Mouse (Mus musculus) T-helper 2 cell (primary cell): ENCODE results near the gene Pafah1b3.

Experiments
- in situ Hi-C: fragments of 300-600 bp; cut with MboI, MseI; formaldehyde crosslinking; loops from one replicate; pipeline ENCODE4 v1.15.1; 2025; ENCODE audit warnings: high pct_unique_total_duplicates

Gene Pafah1b3

DNA sequence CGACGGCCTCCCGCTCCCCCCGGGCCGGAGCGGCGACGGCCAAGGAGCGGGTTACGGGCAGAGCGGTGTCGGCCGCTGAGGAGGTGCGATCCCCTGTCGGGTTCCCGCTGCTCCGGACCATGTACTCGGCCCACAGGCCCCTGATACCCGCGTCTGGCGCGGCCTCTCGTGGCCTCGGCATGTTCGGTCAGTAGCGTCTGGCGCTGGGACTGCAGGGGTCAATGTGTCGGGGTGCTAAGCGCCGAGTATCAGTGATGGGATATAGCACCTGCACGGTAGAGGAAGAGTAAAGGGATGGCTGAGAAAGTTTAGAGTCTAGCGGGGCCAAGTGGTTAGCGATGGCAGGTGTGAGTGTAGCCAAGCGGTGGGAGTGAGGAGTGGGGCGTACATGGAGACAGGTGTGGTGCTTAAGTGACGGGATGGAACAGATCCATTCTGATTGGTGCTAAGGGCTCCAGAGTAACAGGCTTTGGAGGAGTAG lies 15.0 kb downstream of the Pafah1b3 start:
- in situ Hi-C loops: loop anchor here (25.0 kb wide), 1 partner anchor 1530 kb away; the partner anchor contains the start of gene Cyp2g1

DNA sequence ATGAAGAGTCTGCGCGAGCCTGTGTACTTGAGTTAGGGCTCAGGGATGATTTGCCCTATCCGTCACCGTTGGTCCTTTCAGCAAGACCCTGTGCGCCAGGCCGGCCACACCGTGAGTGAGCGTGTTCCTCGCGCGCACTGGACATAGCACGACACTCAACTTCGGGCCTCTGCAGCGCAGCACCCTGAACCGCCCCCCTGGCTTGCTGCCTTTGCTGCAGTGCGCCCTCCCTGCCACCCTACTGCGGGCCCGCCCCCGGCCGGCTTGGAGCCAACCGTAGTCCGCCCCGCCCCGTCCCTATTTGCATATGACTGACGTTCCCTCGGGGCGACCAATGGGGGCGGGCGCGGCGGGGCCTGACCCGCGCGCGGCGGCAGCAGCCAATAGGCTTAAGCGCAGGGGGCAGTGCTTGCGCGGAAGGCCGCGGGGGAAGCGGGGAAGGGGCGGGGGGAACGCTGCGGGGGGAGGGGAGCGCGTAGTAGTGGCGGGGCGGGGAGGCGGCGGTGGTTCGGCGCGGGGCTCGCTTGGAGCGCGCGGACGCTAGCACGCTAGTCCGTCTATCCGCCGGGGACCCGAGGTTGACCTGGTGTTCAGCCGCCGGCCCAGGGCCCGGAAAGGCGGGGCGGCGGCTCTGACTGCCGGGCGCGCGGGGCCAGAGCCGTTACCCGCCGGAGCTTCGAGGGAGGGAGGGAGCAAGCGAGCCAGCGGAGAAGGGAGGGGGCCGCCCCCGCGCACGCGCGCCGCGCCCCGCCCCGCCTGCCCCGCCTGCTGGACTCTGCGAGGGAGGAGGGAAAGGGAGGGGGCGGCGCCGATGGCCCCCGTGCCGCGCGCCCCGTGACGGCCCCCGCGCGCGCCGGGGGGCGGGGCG lies 15.8 kb downstream of the Pafah1b3 start:
- in situ Hi-C loops: loop anchor here (25.0 kb wide), 1 partner anchor 1530 kb away; the partner anchor contains the start of gene Cyp2g1

DNA sequence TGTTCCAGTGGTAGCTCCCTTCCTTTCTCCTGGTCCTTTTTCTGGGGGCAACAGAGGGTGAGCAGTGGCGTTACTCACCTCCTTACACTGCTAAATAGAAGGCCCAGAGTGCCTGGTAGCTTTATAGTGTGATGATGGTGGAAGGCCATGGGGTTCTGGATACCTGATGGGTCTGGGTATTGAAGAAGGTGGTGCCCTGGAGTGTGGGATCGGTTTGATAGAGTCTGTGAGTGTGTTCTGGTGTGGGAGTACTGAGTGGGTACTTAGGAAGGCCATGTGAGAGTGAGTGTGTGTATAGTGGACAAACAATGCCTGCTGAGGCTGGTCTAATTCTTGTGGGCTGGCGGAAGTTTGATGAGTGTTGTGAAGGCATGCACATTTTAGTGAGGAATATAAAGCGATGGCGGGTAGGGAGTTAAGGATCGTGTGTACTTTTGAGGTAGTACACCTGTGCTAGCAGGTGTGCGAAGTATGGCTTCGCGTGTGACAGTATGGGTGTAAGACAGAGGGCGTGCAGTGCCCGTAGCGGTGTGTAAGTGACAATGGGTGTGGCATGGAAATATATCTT lies 16.5 kb downstream of the Pafah1b3 start:
- in situ Hi-C loops: loop anchor here (25.0 kb wide), 1 partner anchor 1531 kb away; the partner anchor contains the start of gene Cyp2g1

DNA sequence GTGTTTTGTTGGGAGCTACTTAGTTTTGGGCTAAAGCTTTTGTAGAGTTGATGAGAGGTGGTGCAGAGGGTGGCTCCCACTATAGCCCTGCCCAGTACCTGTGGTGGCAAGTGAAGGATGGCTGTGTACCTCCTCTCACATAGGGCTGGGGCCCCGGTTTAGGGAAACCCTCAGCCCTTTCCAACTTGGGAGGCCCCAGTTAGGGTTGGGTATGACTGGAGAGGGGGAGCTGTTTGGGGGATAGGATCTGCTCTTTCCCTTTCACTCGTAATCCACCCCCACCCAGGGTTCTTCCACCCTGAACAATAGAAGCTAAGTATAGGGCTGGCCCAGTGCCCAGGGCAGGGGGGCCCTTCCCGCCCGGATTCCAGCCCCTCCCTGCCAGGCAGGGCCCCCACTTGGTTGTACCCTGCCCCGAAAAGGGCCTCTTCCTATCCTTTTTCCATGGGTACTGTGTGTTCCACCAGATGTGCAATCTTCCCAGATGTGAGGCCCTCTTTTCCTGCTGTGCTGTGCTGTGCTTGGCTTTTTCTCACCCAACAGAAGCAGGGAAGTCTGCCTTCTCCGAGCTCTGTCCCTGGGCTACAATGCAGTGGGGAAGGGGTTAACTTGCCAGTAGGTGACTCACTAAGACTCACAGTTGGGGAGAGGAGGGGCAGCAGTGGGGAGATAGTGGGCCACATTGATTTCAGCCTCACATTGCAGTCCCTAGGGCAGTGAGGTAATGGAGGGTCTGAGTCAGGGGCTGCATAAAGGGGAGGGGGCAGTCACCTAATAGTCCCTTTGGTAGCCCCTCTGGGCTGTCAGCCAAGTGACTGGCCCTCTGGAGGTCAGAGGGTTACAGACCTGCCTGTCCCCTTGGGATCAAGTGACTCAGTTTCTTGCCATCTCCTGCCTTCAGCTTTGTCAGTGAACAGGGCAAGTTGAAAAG lies 17.7 kb downstream of the Pafah1b3 start:
- in situ Hi-C loops: loop anchor here (25.0 kb wide), 1 partner anchor 1532 kb away; the partner anchor contains the start of gene Cyp2g1

DNA sequence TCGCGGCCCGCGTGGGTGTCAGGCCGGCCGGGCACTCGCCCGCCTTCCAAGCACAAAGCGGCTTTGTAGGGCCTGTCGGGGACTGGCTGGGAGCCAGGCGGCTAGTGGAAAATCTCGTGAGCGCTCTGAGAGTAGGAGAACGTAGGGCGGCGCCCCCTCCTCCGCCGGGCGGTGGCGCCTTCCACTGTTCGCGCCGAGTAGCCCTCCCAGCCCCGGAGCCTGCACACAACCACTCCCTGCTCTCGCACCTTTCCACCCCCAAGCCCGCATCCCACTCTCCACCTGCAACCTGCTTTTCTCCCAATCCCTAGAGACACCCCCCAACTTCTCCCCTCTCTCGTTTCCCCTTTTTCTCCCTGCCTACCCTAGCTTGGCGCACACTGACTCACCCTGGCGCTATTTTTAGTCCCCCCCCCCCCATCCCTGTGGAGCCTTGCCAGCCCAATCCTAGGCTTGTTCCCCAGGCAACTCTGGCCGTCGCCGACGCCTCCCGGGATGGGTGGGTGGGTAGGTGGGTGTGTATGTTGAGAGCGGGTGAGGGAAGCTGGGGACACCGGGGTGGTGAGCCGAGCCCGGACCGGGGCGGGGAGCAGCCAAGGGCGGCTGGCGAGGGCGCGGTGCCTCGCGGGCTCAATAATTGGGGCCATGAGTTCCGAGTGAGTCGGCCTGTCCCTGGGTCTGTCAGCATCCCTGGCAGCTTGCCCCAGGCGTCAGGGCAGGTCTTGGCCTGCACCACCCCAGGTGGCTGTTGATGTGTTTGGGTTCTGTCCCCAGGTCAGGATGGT lies 18.5 kb downstream of the Pafah1b3 start:
- in situ Hi-C loops: loop anchor here (25.0 kb wide), 1 partner anchor 1533 kb away; the partner anchor contains the start of gene Cyp2g1

DNA sequence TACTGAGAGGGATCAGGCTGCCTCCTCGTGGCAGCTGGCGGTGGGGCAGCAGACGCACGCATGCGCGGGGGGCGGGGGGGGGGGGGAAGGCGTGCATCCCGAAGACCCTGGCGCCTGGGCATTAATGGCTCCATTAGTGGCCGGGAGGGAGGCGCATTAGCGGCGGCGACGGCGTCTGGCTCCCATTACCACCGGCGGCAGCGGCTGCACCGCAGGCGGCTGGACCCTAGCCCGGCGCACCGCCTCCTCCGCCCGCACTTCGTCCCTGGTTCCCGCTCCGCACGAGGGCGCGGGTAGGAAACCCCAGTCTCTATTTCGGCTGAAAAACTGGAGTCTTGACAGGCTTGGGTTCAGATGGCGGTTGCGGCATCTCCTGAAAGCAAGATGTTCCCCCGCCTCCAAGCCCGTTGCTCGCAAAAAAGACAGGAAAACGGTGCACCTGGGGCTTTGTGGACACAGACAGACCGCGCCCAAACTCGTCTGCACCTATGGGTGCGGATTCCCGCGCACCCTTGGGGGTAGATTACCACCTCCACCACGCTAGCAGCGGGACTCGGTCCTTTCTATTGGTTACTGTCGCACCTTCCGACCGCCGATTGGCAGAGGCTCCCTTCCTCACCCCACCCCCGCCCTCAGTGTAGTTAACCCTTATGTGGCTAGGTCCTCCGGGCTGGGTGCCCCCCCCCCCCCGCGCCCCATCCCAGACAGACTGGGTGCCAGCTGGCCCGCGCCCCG lies 19.3 kb downstream of the Pafah1b3 start:
- in situ Hi-C loops: loop anchor here (25.0 kb wide), 1 partner anchor 1534 kb away; the partner anchor contains the start of gene Cyp2g1

DNA sequence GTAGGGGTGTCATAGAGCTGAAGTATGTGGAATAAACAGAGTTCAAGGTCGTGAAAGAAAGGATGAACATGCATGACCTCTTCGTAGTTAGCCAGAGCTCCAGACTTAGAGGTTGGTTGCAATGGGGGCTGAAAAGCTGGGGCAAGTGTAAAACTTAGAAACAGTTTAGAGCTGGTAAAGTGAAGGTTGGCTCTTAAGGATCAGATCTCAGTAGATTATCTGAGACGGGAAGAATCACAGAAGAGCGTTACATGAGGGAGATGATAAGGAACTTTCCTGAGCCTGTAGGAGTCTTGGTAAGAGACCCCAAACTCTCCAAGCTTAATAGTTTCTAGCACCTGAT lies 19.8 kb downstream of the Pafah1b3 start:
- in situ Hi-C loops: loop anchor here (25.0 kb wide), 1 partner anchor 1534 kb away; the partner anchor contains the start of gene Cyp2g1

DNA sequence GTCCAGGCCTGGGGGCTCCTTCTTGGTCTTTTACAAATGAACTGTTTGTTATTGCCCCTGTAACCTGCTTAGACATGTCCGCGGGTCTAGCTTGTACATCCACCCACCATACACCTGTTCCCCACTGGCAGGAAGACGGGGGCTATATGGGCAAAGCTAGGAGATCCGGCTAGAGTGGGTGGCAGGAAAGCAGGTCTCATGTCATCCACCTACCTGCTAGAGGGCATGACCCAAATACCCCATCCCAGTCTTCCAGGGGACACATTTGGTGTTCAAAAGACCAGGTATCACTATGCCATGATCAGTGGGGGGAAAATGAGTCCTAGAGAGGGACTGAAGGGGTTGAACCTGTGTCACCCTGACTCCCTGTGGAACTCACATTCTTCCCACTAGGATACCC lies 20.4 kb downstream of the Pafah1b3 start:
- in situ Hi-C loops: loop anchor here (25.0 kb wide), 1 partner anchor 1535 kb away; the partner anchor contains the start of gene Cyp2g1

DNA sequence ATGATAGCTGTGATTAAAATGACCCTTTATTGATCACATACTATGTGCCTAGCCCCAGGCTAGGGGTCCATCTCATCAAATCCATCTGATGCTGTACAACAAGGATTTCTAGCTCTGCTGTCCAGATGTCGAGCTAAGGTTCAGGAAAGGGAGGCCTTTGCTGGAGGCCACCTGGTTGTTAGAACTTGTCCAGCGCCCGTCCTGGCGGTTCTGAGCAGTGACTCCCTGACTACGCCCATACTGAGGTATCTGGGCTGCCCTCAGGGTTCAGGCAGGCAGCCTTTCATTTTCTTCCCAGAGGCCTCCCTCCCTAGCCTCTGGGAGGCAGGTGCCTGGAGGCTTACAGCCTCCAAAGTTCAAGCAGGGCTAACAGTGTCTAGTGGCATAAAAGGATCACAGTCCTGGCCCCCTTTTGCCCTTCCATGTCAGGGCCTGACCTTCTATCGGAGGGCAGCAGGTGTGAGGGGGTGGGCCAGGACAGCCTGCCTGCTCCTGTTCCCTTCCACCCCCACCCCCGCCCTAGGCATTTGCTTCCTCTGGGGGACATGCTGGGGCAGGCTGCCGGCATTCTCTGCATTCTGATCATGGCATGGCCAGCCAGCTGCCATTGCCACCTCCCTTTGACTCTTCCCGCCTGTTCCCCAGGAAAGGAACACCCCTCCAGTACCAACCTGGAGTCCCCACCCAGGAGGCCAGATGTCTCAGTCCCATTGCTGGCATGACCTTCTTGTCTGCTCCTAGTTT lies 22.1 kb downstream of the Pafah1b3 start:
- in situ Hi-C loops: loop anchor here (25.0 kb wide), 1 partner anchor 1537 kb away; the partner anchor contains the start of gene Cyp2g1

DNA sequence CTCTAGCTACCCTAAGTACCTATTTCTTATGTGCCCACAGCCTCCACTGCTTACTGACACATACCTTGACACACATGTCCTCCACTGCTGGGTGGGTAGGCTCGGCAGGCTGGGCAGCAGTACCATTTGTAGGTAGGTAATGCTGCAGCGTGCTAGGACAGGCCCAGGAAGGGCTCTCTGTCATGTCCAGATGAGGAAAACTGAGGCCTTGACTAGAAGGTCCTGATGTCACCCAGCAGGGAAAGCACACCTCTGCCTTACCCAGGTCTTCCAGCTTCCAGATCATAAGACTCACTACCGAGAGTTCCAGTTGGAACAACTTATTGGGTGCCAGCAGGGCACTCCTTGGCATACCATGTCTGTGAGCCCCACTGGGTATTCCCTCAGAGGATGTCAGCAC lies 22.8 kb downstream of the Pafah1b3 start:
- in situ Hi-C loops: loop anchor here (25.0 kb wide), 1 partner anchor 1537 kb away; the partner anchor contains the start of gene Cyp2g1

DNA sequence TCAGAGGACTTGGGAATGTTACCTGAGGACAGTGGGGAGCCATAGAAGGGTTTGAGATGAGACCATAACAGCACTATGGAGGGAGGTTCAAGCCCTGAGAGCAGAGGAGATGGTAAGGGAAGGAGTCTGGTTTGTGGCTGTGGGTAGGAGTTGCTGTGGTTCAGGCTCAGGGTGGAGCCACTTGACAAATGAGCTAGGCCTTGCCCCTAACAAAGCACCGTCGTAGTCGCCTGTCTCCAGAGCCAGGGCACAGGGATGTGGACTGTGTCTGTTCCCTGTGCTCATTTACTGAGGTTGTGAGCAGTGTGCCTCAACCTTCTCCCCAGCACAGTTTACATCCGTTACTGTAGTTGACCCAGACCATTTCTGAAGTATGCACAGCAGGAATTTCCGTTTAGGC lies 23.2 kb downstream of the Pafah1b3 start:
- in situ Hi-C loops: no loop called here

DNA sequence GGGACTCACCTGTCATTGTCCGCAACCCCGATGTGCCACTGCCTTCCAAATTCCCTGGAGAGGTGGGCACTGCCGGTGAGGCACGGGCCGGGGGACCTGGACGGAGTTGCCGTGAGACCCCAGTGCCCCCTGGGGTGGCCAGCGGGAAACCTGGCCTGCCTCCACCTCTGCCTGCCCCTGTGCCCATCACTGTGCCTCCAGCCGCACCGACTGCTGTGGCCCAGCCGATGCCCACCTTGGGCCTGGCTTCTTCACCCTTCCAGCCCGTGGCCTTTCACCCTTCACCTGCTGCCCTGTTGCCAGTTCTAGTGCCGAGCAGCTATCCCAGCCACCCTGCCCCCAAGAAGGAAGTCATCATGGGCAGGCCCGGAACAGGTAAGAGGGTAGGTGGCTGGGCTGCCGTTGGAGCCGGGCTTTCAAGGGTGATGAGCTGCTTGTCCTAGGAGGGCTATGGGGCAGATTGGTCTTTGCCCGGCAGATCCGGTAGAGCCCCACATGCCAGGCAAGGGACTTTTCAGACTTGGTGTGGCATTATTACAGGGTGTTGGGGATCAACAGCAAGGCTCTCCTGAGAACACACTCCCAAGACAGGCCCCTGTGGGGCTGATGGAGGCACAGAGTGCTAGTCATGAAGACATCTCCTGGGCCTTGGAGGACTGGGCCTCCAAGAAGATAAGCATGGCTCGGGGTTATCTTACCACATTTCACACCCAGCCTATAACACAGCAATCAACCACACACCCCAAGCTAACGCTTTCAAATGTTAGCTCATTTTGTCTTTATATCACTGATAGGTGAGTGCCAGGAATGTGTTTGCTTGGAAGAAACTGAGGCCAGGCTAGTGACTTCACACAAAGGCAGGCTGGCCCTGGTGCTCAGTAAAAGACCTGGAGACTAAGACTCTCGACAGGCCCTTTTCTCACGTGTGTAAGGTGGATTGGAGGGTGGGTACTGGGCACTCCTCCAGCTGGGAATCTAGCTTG lies 24.2 kb downstream of the Pafah1b3 start:
- in situ Hi-C loops: no loop called here

DNA sequence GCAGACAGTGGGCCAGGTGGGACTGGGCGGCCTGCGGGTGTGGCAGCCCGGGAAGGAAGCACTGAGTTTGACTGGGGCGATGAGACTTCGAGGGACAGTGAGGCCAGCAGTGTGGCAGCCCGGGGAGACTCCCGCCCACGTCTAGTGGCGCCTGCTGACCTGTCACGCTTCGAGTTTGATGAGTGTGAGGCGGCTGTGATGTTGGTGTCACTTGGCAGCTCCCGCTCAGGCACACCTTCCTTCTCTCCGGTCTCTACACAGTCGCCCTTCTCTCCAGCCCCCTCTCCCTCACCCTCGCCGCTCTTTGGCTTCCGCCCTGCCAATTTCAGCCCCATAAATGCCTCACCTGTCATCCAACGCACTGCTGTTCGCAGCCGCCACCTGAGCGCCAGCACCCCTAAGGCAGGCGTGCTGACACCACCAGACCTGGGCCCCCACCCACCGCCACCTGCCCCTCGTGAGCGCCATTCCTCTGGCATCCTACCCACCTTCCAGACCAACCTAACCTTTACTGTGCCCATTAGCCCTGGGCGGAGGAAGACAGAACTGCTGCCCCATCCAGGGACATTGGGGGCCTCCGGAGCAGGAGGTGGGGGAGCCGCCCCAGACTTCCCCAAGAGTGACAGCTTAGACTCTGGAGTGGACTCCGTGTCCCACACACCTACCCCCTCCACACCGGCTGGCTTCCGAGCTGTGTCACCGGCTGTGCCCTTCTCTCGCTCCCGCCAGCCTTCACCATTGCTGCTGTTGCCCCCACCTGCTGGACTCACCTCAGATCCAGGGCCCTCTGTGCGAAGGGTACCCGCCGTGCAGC lies 25.1 kb downstream of the Pafah1b3 start:
- in situ Hi-C loops: no loop called here

DNA sequence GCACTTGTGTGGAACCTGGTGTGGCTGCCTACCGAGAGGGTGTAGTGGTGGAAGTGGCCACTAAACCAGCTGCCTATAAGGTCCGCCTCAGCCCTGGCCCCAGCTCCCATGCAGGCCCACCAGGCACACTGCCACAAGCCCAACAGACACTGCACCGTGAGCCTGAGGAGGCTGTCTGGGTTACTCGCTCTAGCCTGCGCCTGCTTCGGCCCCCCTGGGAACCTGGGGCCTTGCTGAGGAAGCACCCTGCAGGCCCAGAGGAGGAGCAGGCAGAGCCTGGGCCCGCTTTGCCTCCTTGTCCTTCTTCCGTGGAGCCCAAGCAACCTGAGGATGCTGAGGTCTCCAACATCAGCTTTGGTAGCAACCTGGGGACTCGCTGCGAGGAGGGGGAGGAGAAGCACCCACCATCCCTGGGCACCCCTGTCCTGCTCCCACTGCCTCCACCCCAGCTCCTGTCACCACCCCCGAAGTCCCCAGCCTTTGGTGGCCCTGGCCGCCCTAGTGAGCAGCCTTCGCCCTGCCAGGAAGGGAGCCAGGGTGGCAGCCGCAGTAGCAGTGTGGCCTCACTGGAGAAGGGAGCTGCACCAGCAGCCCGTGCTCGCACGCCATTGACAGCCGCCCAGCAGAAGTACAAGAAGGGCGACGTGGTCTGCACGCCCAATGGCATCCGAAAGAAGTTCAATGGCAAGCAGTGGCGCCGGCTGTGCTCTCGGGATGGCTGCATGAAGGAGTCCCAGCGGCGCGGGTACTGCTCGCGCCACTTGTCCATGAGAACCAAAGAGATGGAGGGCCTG lies 25.9 kb downstream of the Pafah1b3 start:
- in situ Hi-C loops: no loop called here

DNA sequence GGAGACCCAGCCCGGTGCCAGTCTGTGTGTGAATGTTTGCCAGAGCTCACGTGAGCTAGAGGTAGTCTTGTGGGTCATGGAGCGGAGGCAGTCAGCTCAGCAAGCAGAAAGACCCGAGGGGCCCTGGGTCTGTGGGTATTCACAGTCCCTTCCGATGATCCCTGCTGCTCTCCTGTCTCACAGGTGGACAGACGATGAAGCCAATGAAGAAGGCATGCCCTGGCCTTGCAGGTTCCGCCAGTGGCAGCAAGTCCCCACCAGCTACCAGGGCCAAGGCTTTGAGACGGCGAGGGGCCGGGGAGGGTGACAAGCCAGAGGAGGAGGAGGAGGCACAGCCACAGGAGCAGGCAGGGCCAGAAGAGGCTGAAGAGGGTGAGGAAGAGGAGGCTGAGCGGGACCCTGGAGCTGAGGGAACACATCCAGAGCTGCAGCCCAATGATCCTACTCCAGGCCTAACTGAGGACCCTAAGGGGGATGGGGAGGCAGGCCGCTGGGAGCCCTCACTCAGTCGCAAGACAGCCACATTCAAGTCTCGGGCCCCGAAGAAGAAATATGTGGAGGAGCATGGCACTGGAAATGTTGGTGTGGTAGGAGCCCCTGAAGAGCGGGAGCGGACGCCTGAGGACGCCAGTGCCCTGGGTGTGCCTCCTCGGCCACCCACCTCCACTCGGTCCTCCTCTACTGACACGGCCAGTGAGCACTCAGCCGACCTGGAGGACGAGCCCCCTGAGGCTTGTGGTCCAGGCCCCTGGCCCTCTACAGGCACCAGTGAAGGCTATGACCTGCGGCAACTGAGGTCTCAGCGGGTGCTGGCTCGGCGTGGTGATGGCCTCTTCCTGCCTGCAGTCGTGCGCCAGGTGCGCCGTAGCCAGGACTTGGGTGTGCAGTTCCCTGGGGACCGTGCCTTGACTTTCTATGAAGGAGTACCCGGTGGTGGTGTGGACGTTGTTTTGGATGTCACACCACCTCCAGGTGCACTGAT lies 26.8 kb downstream of the Pafah1b3 start:
- in situ Hi-C loops: no loop called here
